Mouse (Mus musculus): ENCODE measurements around the gene Rhot1. TPM values are rescaled to one million over a fixed set of nuclear protein-coding genes. Genes with fewer than 3 reads are reported as not detected.

The Rhot1 gene
- polyA plus RNA-seq, 1 experiment from 2014 or later: 63.3 TPM

DNA sequence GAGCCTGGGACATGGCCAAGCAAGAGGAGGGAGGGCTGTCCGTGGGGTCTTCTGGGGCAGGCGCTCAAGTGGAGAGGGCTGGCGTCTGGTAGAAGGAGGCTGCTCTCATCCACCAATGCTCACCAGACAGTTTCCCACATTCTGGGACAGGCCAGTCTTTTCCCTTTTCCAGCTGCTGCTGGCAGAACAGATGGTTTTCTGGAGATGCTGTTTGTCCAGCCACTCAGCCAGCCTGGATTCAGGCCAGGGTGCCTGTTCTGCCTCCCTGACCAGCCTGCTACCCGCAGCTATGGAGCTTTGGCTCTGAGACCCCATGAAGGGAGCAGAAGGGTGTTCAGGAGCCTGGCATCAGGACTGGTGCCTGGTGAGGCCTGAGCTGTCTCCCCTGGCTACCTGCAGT lies 102.5 kb downstream of the Rhot1 start:
- Histone ChIP-seq H3K27me3 (ENCODE audit: insufficient read depth, low read length) (no peaks in the 10 kb centered on the region), H3K4me1 (ENCODE audit: insufficient read depth) (no peaks in the 10 kb centered on the region), H3K9ac (no peak overlapping the region), H3K4me3 (ENCODE audit: low read depth, low read length) (no peak overlapping the region), H3K4me2 (no peak overlapping the region), H3K27ac (ENCODE audit: low read depth) (no peak overlapping the region), H3K9me3 (ENCODE audit: low read depth, low read length) (no peaks in the 10 kb centered on the region), H3K36me3 (ENCODE audit: insufficient read depth) (no peaks in the 10 kb centered on the region)
- ATAC-seq (ENCODE audit: insufficient read depth) (no peak), DNase-seq (peak; percentile 5)
- 74% methylated on average over 4 of the region's 4 CpGs for WGBS
- no peak for TF ChIP-seq CTCF (IDR thresholded peaks at IDR 0.05; ENCODE audit: low read depth)

DNA sequence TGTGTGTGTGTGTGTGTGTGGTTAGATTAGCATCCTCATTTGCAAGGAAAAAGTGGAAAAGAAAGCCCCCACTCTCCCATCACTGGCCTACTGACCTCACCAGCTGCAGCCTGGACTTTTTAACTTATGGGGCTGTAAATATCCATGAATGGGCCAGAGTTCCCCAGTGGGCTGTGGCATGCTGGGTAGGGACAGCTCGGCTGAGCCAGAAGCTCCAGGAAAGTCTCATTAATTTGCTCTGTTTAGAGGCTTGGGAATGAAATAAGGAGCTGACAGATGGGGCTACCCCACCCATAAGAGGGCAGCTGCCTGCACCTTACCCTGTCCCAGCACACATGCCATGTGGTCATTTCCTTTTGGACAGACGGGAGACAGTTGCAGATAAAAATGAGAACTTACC lies 103.2 kb downstream of the Rhot1 start:
- Histone ChIP-seq H3K4me3 (ENCODE audit: low read depth, low read length) (no peak overlapping the region), H3K27ac (ENCODE audit: low read depth) (no peak overlapping the region), H3K4me2 (no peak overlapping the region), H3K9me3 (ENCODE audit: low read depth, low read length) (no peaks in the 10 kb centered on the region), H3K9ac (no peak overlapping the region), H3K36me3 (ENCODE audit: insufficient read depth) (no peaks in the 10 kb centered on the region), H3K4me1 (ENCODE audit: insufficient read depth) (no peaks in the 10 kb centered on the region), H3K27me3 (ENCODE audit: insufficient read depth, low read length) (no peaks in the 10 kb centered on the region)
- ATAC-seq (ENCODE audit: insufficient read depth) (no peak), DNase-seq (no peak)
- TF ChIP-seq CTCF (IDR thresholded peaks at IDR 0.05; ENCODE audit: low read depth): no peak
- 27% methylated on average over 2 of the region's 2 CpGs for WGBS

DNA sequence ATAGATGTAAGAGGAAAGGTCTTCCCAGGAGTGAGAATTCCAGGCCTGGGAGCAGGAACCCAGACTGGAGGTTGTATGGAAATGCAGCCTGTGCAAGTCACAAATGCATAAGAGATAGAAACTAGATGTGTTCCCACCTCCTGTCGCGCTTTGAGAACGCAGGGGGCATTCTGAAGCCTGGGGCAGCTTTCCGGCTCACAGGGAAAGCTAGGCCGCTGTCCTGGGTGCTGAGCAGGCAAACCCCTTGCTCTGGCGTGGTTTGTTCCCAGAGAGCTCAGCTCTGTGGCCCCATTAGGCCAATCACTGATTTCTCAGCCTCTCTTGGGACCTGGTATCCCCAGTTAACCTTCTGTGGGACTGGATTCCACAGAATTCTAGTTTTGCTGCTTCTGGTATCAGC lies 103.7 kb downstream of the Rhot1 start:
- no peaks in the 10 kb centered on the region for H3K9me3 ChIP-seq (ENCODE audit: low read depth, low read length)
- no peak for TF ChIP-seq CTCF (IDR thresholded peaks at IDR 0.05; ENCODE audit: low read depth)
- H3K4me1 ChIP-seq (ENCODE audit: insufficient read depth): no peaks in the 10 kb centered on the region
- H3K9ac ChIP-seq: no peak overlapping the region
- peak; percentile 64 for DNase-seq
- no peak overlapping the region for H3K4me3 ChIP-seq (ENCODE audit: low read depth, low read length)
- H3K27ac ChIP-seq (ENCODE audit: low read depth): no peak overlapping the region
- no peak for ATAC-seq (ENCODE audit: insufficient read depth)
- 1% methylated on average over 6 of the region's 6 CpGs for WGBS
- H3K4me2 ChIP-seq: no peak overlapping the region
- H3K27me3 ChIP-seq (ENCODE audit: insufficient read depth, low read length): no peaks in the 10 kb centered on the region
- no peaks in the 10 kb centered on the region for H3K36me3 ChIP-seq (ENCODE audit: insufficient read depth)

DNA sequence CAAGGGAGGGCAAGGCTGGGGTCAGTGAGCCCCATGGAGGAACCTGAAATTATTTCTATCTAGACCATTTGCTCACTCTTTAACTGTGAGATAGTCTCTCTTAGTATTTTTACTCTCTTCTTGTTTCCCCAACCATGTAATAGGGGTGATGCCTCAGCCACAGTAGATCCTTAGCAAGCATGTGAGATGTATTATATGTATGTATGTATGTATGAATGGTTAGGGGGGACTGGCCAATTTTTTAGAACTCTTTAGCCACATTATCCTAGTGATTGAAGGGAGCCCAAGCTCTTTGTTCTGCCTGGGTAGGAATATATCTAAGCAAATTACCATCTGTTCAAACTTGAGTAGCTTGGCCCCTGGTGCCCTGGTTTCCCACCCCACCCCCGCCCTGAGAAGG lies 104.6 kb downstream of the Rhot1 start:
- no peaks in the 10 kb centered on the region for H3K27me3 ChIP-seq (ENCODE audit: insufficient read depth, low read length)
- no peaks in the 10 kb centered on the region for H3K4me1 ChIP-seq (ENCODE audit: insufficient read depth)
- DNase-seq (no peak), ATAC-seq (ENCODE audit: insufficient read depth) (no peak)
- H3K27ac ChIP-seq (ENCODE audit: low read depth): no peak overlapping the region
- H3K9me3 ChIP-seq (ENCODE audit: low read depth, low read length): no peaks in the 10 kb centered on the region
- no peak for TF ChIP-seq CTCF (IDR thresholded peaks at IDR 0.05; ENCODE audit: low read depth)
- no peak overlapping the region for H3K9ac ChIP-seq
- 65% methylated on average over 1 of the region's 1 CpGs for WGBS
- no peak overlapping the region for H3K4me2 ChIP-seq
- no peaks in the 10 kb centered on the region for H3K36me3 ChIP-seq (ENCODE audit: insufficient read depth)
- no peak overlapping the region for H3K4me3 ChIP-seq (ENCODE audit: low read depth, low read length)

DNA sequence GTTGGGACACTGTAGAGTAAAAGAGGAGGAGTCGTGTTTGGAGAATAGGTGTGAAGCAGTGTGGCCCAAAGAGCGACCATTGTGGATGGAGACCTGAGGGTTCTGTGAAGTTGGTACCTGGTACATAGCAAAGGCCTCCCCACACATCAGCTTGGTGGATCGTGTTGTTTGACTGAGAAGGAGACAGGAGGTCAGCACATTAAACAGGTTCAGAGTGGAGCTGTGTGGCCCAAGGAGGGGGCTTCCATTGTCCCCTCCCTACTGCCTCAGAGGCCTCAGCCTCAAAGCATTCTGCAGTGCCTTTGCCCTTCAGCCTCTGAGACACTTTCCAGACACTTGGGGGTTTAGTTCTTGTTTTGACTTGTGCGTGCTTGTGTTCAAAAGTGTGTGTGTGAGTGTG lies 105.1 kb downstream of the Rhot1 start:
- H3K4me3 ChIP-seq (ENCODE audit: low read depth, low read length): no peak overlapping the region
- no peaks in the 10 kb centered on the region for H3K9me3 ChIP-seq (ENCODE audit: low read depth, low read length)
- TF ChIP-seq CTCF (IDR thresholded peaks at IDR 0.05; ENCODE audit: low read depth): no peak
- ATAC-seq (ENCODE audit: insufficient read depth) (no peak), DNase-seq (no peak)
- H3K27me3 ChIP-seq (ENCODE audit: insufficient read depth, low read length): no peaks in the 10 kb centered on the region
- no peaks in the 10 kb centered on the region for H3K36me3 ChIP-seq (ENCODE audit: insufficient read depth)
- H3K4me2 ChIP-seq: no peak overlapping the region
- no peak overlapping the region for H3K27ac ChIP-seq (ENCODE audit: low read depth)
- no peaks in the 10 kb centered on the region for H3K4me1 ChIP-seq (ENCODE audit: insufficient read depth)
- no peak overlapping the region for H3K9ac ChIP-seq
- WGBS: 73% methylated on average over 4 of the region's 4 CpGs

DNA sequence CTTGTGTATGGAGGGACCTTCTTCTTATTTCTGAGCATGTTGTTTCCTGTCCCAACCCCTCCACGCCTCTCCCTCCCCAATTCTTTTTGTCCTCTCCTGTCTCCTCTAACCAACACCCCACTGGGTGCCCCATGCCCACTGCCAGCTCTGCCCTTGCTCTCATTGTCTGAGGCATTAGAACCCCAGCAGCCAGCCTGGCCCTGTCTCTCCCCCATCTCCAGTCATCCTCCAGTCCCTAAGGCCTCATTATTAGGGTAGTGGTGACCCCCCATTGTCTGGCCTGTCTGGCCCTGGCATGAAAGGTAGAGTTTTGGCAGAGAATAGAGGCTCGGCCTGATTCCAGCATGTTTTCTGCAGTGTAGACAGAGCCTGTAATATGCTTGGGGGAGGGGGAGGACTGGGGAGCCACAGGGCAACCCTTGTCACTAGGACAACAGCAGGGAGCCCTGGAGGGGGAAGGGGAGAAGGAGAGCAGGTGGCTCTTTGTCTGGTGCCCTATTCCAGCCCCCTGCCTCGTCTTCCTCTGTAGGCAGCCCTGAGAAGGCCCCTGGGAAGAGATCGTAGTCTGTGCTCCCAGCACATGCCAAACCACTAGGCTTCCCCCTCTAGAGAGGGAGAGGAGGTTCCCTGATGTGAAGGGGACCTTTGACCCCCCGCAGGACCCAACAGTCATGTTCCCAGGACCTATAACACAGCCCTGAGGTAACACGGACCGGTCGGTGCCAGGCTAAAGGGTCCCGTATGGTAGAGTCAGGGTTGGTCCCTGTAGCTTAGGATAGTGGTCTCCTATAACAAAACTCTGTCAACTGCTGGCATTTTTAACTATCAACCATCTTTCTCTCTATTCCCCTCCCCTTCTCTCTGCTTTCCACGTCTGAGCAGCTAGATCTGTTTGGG lies 107.2 kb downstream of the Rhot1 start:
- Histone ChIP-seq H3K4me3 (ENCODE audit: low read depth, low read length) (no peak overlapping the region), H3K9ac (no peak overlapping the region), H3K4me2 (no peak overlapping the region), H3K27me3 (ENCODE audit: insufficient read depth, low read length) (no peaks in the 10 kb centered on the region), H3K9me3 (ENCODE audit: low read depth, low read length) (no peaks in the 10 kb centered on the region), H3K4me1 (ENCODE audit: insufficient read depth) (no peaks in the 10 kb centered on the region), H3K36me3 (ENCODE audit: insufficient read depth) (no peaks in the 10 kb centered on the region), H3K27ac (ENCODE audit: low read depth) (no peak overlapping the region)
- no peak for DNase-seq
- WGBS: 61% methylated on average over 10 of the region's 10 CpGs
- no peak for TF ChIP-seq CTCF (IDR thresholded peaks at IDR 0.05; ENCODE audit: low read depth)
- ATAC-seq (ENCODE audit: insufficient read depth): no peak

Other genes starting within 250 kb of the Rhot1 start
- 62.4 and 64.8 TPM in 2 replicates for gene Utp6, start 246.6 kb upstream of the Rhot1 start, polyA plus RNA-seq (2014; fragmentation: Nextera tagmentation; extraction: Ambion mirVana)
- 28.6 and 29.5 TPM in 2 replicates for gene Suz12, start 215.9 kb upstream of the Rhot1 start, polyA plus RNA-seq (2014; fragmentation: Nextera tagmentation; extraction: Ambion mirVana)
- gene Crlf3, start 128.0 kb upstream of the Rhot1 start, polyA plus RNA-seq (2014; fragmentation: Nextera tagmentation; extraction: Ambion mirVana): 41.7 and 42.3 TPM in 2 replicates
- 16.2 and 16.3 TPM in 2 replicates for gene Atad5, start 119.6 kb upstream of the Rhot1 start, polyA plus RNA-seq (2014; fragmentation: Nextera tagmentation; extraction: Ambion mirVana)
- 27.7 and 29.0 TPM in 2 replicates for gene Tefm, start 66.8 kb upstream of the Rhot1 start, polyA plus RNA-seq (2014; fragmentation: Nextera tagmentation; extraction: Ambion mirVana)
- gene Adap2, start 54.9 kb upstream of the Rhot1 start, polyA plus RNA-seq (2014; fragmentation: Nextera tagmentation; extraction: Ambion mirVana): 1.1 and 1.6 TPM in 2 replicates
- gene Rnf135, start 25.2 kb upstream of the Rhot1 start, polyA plus RNA-seq (2014; fragmentation: Nextera tagmentation; extraction: Ambion mirVana): 5.5 and 6.6 TPM in 2 replicates
- gene Rhbdl3, start 91.9 kb downstream of the Rhot1 start, polyA plus RNA-seq (2014; fragmentation: Nextera tagmentation; extraction: Ambion mirVana): 1.5 and 1.7 TPM in 2 replicates
- gene 5730455P16Rik, start 169.0 kb downstream of the Rhot1 start, polyA plus RNA-seq (2014; fragmentation: Nextera tagmentation; extraction: Ambion mirVana): 20.1 and 21.8 TPM in 2 replicates
- gene Zfp207, start 174.3 kb downstream of the Rhot1 start, polyA plus RNA-seq (2014; fragmentation: Nextera tagmentation; extraction: Ambion mirVana): 274 TPM in 2 replicates
- gene Psmd11, start 219.6 kb downstream of the Rhot1 start, polyA plus RNA-seq (2014; fragmentation: Nextera tagmentation; extraction: Ambion mirVana): 296 and 301 TPM in 2 replicates

Measured in lung, embryonic 14.5 days (tissue).